Mouse (Mus musculus) activated CD4-positive, CD25-positive, alpha-beta regulatory T cell, adult 4 months (primary cell): ENCODE measurements around the gene Tmsb10. TPM values are rescaled to one million over a fixed set of nuclear protein-coding genes. Genes with fewer than 3 reads are reported as not detected.

Experiments
- polyA plus RNA-seq, 2 experiments: library from polyadenylated mRNA; unstranded; fragments of 100-300 nt; shearing (Covaris generic); gene quantifications; one replicate each; pipeline ENCODE4 v1.2.1; 2017

The Tmsb10 gene
- polyA plus RNA-seq, 2 experiments from 2014 or later: 4,284 to 5,100 TPM

Other genes with a start within 250 kb of the Tmsb10 start
- under 1 TPM; 0.40 to 0.75 TPM for gene Tcf7l1, start 169.5 kb downstream of the Tmsb10 start, polyA plus RNA-seq
- 10 to 100 TPM; 10.1 to 12.0 TPM for gene Kcmf1, start 58.8 kb downstream of the Tmsb10 start, polyA plus RNA-seq